Mouse (Mus musculus) CH12.LX (cell line): Measurements from ENCODE around the gene Rps12-ps3.

Source experiments
- CTCF ChIP-seq, 2 experiments: IDR thresholded peaks in 1 of 2; conservative IDR thresholded peaks in 1 of 2; 2 replicates each; pipeline ENCODE4 v1.5.1; 2011 to 2012; ENCODE audit warnings: low read depth in 2 of 2, low read length in 2 of 2, improper control_type of control experiment in 1 of 2, inconsistent platforms in 1 of 2, mild to moderate bottlenecking in 1 of 2, moderate library complexity in 1 of 2
- E2F4 ChIP-seq: IDR thresholded peaks from 2 replicates; pipeline ENCODE4 v1.6.1; 2011; ENCODE audit warnings: low read depth, low read length, improper control_type of control experiment; ENCODE audit not compliant: insufficient replicate concordance
- EP300 ChIP-seq: IDR thresholded peaks from 2 replicates; pipeline ENCODE4 v1.6.1; 2011; ENCODE audit warnings: low read length, improper control_type of control experiment
- JUND ChIP-seq: conservative IDR thresholded peaks from 2 replicates; pipeline ENCODE4 v1.6.1; 2011; ENCODE audit warnings: low read depth, low read length, improper control_type of control experiment
- MXI1 ChIP-seq: IDR thresholded peaks from 2 replicates; pipeline ENCODE4 v1.6.1; 2011; ENCODE audit warnings: mild to moderate bottlenecking, low read depth, low read length, improper control_type of control experiment
- ZC3H11A ChIP-seq: IDR thresholded peaks from 2 replicates; pipeline ENCODE4 v1.6.1; 2012; ENCODE audit warnings: low read depth, mild to moderate bottlenecking, inconsistent platforms, low read length, improper control_type of control experiment

DNA sequence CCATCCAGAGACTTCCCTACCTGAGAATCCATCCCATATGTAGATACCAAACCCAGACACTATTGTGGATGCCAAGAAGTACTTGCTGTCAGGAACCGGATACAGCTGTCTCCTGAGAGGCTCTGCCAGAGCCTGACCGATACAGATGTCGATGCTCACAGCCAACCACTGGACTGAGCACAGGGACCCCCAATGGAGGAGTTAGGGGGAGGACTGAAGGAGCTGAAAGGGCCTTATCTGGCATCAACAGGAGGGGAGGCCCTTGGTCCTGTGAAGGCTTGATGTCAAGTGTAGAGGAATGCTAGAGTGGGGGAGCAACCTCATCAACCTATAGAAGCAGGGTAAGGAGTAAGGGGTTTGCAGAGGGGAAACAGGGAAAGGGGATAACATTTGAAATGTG, 30.7 kb downstream of the Rps12-ps3 start:
- TF ChIP-seq MXI1 (no peak), ZC3H11A (no peak), EP300 (no peak), CTCF (conservative IDR thresholded peaks at IDR 0.05 in 1 of 2, IDR thresholded peaks at IDR 0.05 in 1 of 2; ENCODE audit: low read depth in 2 of 2, low read length in 2 of 2) (no peak), JUND (no peak), E2F4 (no peak)
